Mouse (Mus musculus) ovary, postnatal 10 days (tissue): ENCODE data around the gene Anapc11.
"Not testable (repeated sequence)": the region's sequence is repeated elsewhere in the genome, so short reads cannot be mapped to it uniquely, and the experiment has no call there.

Experiments used
- DNase-seq: peaks from one replicate; pipeline ENCODE4 v3.0.0; 2022; ENCODE audit warnings: low spot score

The Anapc11 gene

GRCm38 (mm10) chr11:120575046-120575445, 23.2 kb upstream of the Anapc11 start:
- no peak for DNase-seq

GRCm38 (mm10) chr11:120575940-120576339, 22.3 kb upstream of the Anapc11 start:
- no peak for DNase-seq

- no peak for DNase-seq
Measured at GRCm38 (mm10) chr11:120576365-120576981, 21.7 kb upstream of the Anapc11 start.

GRCm38 (mm10) chr11:120577211-120578023, 20.8 kb upstream of the Anapc11 start:
- no peak for DNase-seq

GRCm38 (mm10) chr11:120578024-120578693, 20.1 kb upstream of the Anapc11 start:
- DNase-seq, result no peak

GRCm38 (mm10) chr11:120578694-120579243, 19.5 kb upstream of the Anapc11 start:
- DNase-seq, result no peak

- peak; percentile 57 for DNase-seq
Measured at GRCm38 (mm10) chr11:120579316-120580107, 18.7 kb upstream of the Anapc11 start.

- no peak for DNase-seq
Measured at GRCm38 (mm10) chr11:120580190-120580589, 18.0 kb upstream of the Anapc11 start.

- DNase-seq, result no peak
Measured at GRCm38 (mm10) chr11:120580871-120581331, 17.3 kb upstream of the Anapc11 start.

GRCm38 (mm10) chr11:120581490-120582267, 16.5 kb upstream of the Anapc11 start, which contains the start of gene Arhgdia:
Gene Arhgdia, minus strand, starts transcription at chr11:120581624.
- peak; percentile 78 for DNase-seq

- DNase-seq, result no peak
Measured at GRCm38 (mm10) chr11:120582268-120582981, 15.8 kb upstream of the Anapc11 start.

- not testable (repeated sequence) for DNase-seq
Measured at GRCm38 (mm10) chr11:120582982-120583293, 15.3 kb upstream of the Anapc11 start.

GRCm38 (mm10) chr11:120583937-120584336, 14.3 kb upstream of the Anapc11 start:
- no peak for DNase-seq

GRCm38 (mm10) chr11:120588531-120588930, 9.7 kb upstream of the Anapc11 start:
- no peak for DNase-seq

GRCm38 (mm10) chr11:120597240-120598235, 683 bp upstream of the Anapc11 start:
- no peak for DNase-seq

GRCm38 (mm10) chr11:120598990-120599549, 849 bp downstream of the Anapc11 start:
- no peak for DNase-seq

- DNase-seq, result no peak
Measured at GRCm38 (mm10) chr11:120600716-120601115, 2.5 kb downstream of the Anapc11 start.

GRCm38 (mm10) chr11:120603545-120603944, 5.3 kb downstream of the Anapc11 start:
- no peak for DNase-seq

GRCm38 (mm10) chr11:120605667-120606066, 7.4 kb downstream of the Anapc11 start:
- no peak for DNase-seq
